Mouse (Mus musculus) MEL (cell line): ENCODE results near the gene Prph. TPM values are rescaled to one million over a fixed set of nuclear protein-coding genes. Genes with fewer than 3 reads are reported as not detected.
"Not testable (repeated sequence)": the region's sequence is repeated elsewhere in the genome, so short reads cannot be mapped to it uniquely, and the experiment has no call there.

Source experiments
- DNase-seq: peaks from one replicate; pipeline ENCODE4 v3.0.0; 2011; ENCODE audit warnings: low read depth, low spot score
- H3K27ac ChIP-seq: 2 replicates; pipeline ENCODE4 v1.5.1; 2012; ENCODE audit warnings: low read depth, mild to moderate bottlenecking, control low read depth, low read length, moderate library complexity; ENCODE audit not compliant: control insufficient read depth
- H3K27me3 ChIP-seq, 2 experiments: fragments of 150-350 bp in 1 of 2; sonication (generic) in 1 of 2; 2 replicates each; pipeline ENCODE4 v1.6.1; 2012; ENCODE audit warnings: low read length in 2 of 2, mild to moderate bottlenecking in 2 of 2, improper control_type of control experiment in 1 of 2, moderate library complexity in 1 of 2; ENCODE audit not compliant: insufficient read depth in 2 of 2, control insufficient read depth in 1 of 2
- H3K36me3 ChIP-seq, 2 experiments: 2 replicates each; pipeline ENCODE4 v1.6.1; 2012 to 2014; ENCODE audit warnings: low read length in 2 of 2, improper control_type of control experiment in 1 of 2, inconsistent platforms in 1 of 2, mild to moderate bottlenecking in 1 of 2; ENCODE audit not compliant: insufficient read depth in 2 of 2, control insufficient read depth in 1 of 2
- H3K4me1 ChIP-seq, 2 experiments: fragments of 150-350 bp in 1 of 2; sonication (generic) in 1 of 2; 2 replicates each; pipeline ENCODE4 v1.6.1; 2012; ENCODE audit warnings: low read length in 2 of 2, improper control_type of control experiment in 1 of 2, mild to moderate bottlenecking in 1 of 2; ENCODE audit not compliant: insufficient read depth in 2 of 2, control insufficient read depth in 1 of 2
- H3K4me3 ChIP-seq, 2 experiments: fragments of 150-350 bp in 1 of 2; sonication (generic) in 1 of 2; 2 replicates each; pipeline ENCODE4 v1.5.1; 2012; ENCODE audit warnings: low read depth in 2 of 2, low read length in 2 of 2, mild to moderate bottlenecking in 2 of 2, moderate library complexity in 2 of 2, control low read depth in 1 of 2, improper control_type of control experiment in 1 of 2; ENCODE audit not compliant: control insufficient read depth in 1 of 2, insufficient read depth in 1 of 2
- H3K79me2 ChIP-seq: 2 replicates; pipeline ENCODE4 v1.6.1; 2012; ENCODE audit warnings: mild to moderate bottlenecking, low read length, moderate library complexity; ENCODE audit not compliant: control insufficient read depth, poor library complexity, insufficient read depth
- H3K9ac ChIP-seq: 2 replicates; pipeline ENCODE4 v1.6.1; 2012; ENCODE audit warnings: low read depth, mild to moderate bottlenecking, control low read depth, low read length, moderate library complexity; ENCODE audit not compliant: control insufficient read depth, poor library complexity, severe bottlenecking
- H3K9me3 ChIP-seq: fragments of 150-350 bp; sonication (generic); replicated peaks from 2 replicates; pipeline ENCODE4 v1.6.1; 2012; ENCODE audit warnings: mild to moderate bottlenecking, low read length, improper control_type of control experiment, moderate library complexity; ENCODE audit not compliant: insufficient read depth
- BHLHE40 ChIP-seq: IDR thresholded peaks from 2 replicates; pipeline ENCODE4 v1.6.1; 2012; ENCODE audit warnings: low read depth, mild to moderate bottlenecking, inconsistent platforms, low read length, improper control_type of control experiment, borderline replicate concordance
- CHD1 ChIP-seq: IDR thresholded peaks from 2 replicates; pipeline ENCODE4 v1.6.1; 2012; ENCODE audit warnings: low read depth, mild to moderate bottlenecking, inconsistent platforms, low read length, improper control_type of control experiment
- CTCF ChIP-seq, 3 experiments: IDR thresholded peaks in 2 of 3; conservative IDR thresholded peaks in 1 of 3; 2 replicates each; pipeline ENCODE4 v1.5.1; 2011 to 2012; ENCODE audit warnings: low read length in 3 of 3, low read depth in 2 of 3, mild to moderate bottlenecking in 2 of 3, improper control_type of control experiment in 1 of 3, inconsistent platforms in 1 of 3, mixed read lengths in 1 of 3, moderate library complexity in 1 of 3; ENCODE audit not compliant: control insufficient read depth in 1 of 3, insufficient read depth in 1 of 3, poor library complexity in 1 of 3, severe bottlenecking in 1 of 3
- E2F4 ChIP-seq: IDR thresholded peaks from 2 replicates; pipeline ENCODE4 v1.6.1; 2011; ENCODE audit warnings: low read depth, low read length, improper control_type of control experiment, borderline replicate concordance
- EP300 ChIP-seq, 2 experiments: IDR thresholded peaks; 2 replicates each; pipeline ENCODE4 v1.6.1; 2011; ENCODE audit warnings: improper control_type of control experiment in 2 of 2, low read length in 2 of 2, low read depth in 1 of 2, mild to moderate bottlenecking in 1 of 2
- GABPA ChIP-seq: IDR thresholded peaks from 2 replicates; pipeline ENCODE4 v1.6.1; 2012; ENCODE audit warnings: low read depth, mild to moderate bottlenecking, inconsistent platforms, low read length, improper control_type of control experiment, moderate library complexity
- GATA1 ChIP-seq: IDR thresholded peaks from 2 replicates; pipeline ENCODE4 v1.6.1; 2011; ENCODE audit warnings: low read depth, low read length, improper control_type of control experiment
- HCFC1 ChIP-seq: IDR thresholded peaks from 2 replicates; pipeline ENCODE4 v1.6.1; 2012; ENCODE audit warnings: low read depth, mild to moderate bottlenecking, inconsistent platforms, low read length, improper control_type of control experiment, moderate library complexity
- JUND ChIP-seq: IDR thresholded peaks from 2 replicates; pipeline ENCODE4 v1.6.1; 2011; ENCODE audit warnings: low read depth, mild to moderate bottlenecking, improper control_type of control experiment, low read length
- MAFK ChIP-seq: IDR thresholded peaks from 2 replicates; pipeline ENCODE4 v1.6.1; 2011; ENCODE audit warnings: low read depth, mild to moderate bottlenecking, low read length, improper control_type of control experiment, borderline replicate concordance
- MAX ChIP-seq: IDR thresholded peaks from 2 replicates; pipeline ENCODE4 v1.6.1; 2011; ENCODE audit warnings: low read length, improper control_type of control experiment
- MAZ ChIP-seq: IDR thresholded peaks from 2 replicates; pipeline ENCODE4 v1.6.1; 2012; ENCODE audit warnings: low read depth, mild to moderate bottlenecking, inconsistent platforms, low read length, improper control_type of control experiment
- MYB ChIP-seq: IDR thresholded peaks from 2 replicates; pipeline ENCODE4 v1.6.1; 2011; ENCODE audit warnings: mild to moderate bottlenecking, low read depth, low read length, improper control_type of control experiment
- NELFE ChIP-seq: IDR thresholded peaks from 2 replicates; pipeline ENCODE4 v1.6.1; 2011; ENCODE audit warnings: low read depth, low read length, improper control_type of control experiment
- POLR2AphosphoS5 ChIP-seq: IDR thresholded peaks from 2 replicates; pipeline ENCODE4 v1.6.1; 2012; ENCODE audit warnings: low read depth, borderline replicate concordance, mild to moderate bottlenecking, inconsistent platforms, low read length, moderate library complexity, mixed read lengths
- RAD21 ChIP-seq: IDR thresholded peaks from 2 replicates; pipeline ENCODE4 v1.6.1; 2011; ENCODE audit warnings: mild to moderate bottlenecking, low read depth, low read length, improper control_type of control experiment
- RCOR1 ChIP-seq: IDR thresholded peaks from 2 replicates; pipeline ENCODE4 v1.6.1; 2012; ENCODE audit warnings: low read depth, mild to moderate bottlenecking, inconsistent platforms, low read length, improper control_type of control experiment
- SMC3 ChIP-seq: IDR thresholded peaks from 2 replicates; pipeline ENCODE4 v1.6.1; 2011; ENCODE audit warnings: low read depth, low read length, improper control_type of control experiment
- TAL1 ChIP-seq: IDR thresholded peaks from 2 replicates; pipeline ENCODE4 v1.6.1; 2012; ENCODE audit warnings: mild to moderate bottlenecking, inconsistent platforms, low read length, moderate library complexity, mixed read lengths
- UBTF ChIP-seq: IDR thresholded peaks from 2 replicates; pipeline ENCODE4 v1.6.1; 2012; ENCODE audit warnings: low read depth, mild to moderate bottlenecking, inconsistent platforms, low read length, improper control_type of control experiment, moderate library complexity, borderline replicate concordance; ENCODE audit not compliant: insufficient read depth
- ZC3H11A ChIP-seq: IDR thresholded peaks from 2 replicates; pipeline ENCODE4 v1.6.1; 2012; ENCODE audit warnings: low read depth, mild to moderate bottlenecking, inconsistent platforms, low read length, improper control_type of control experiment
- ZKSCAN1 ChIP-seq: IDR thresholded peaks from 2 replicates; pipeline ENCODE4 v1.6.1; 2012; ENCODE audit warnings: low read depth, mild to moderate bottlenecking, inconsistent platforms, low read length, improper control_type of control experiment, moderate library complexity
- ZNF384 ChIP-seq: IDR thresholded peaks from 2 replicates; pipeline ENCODE4 v1.6.1; 2012; ENCODE audit warnings: low read depth, mild to moderate bottlenecking, inconsistent platforms, low read length, improper control_type of control experiment
- polyA plus RNA-seq, 2 experiments: library from polyadenylated mRNA; stranded (reverse) in 1 of 2; unstranded in 1 of 2; fragments of >175 nt in 1 of 2; fragments of >200 nt in 1 of 2; gene quantifications; 2 replicates each; pipeline versions ENCODE4 v1.2.1 to v1.2.4; 2012; ENCODE audit warnings: low replicate concordance in 2 of 2, low read depth in 1 of 2; ENCODE audit not compliant: insufficient read length in 2 of 2, insufficient read depth in 1 of 2, missing spikeins in 1 of 2
- total RNA-seq: library from RNA; depleted of rRNA; stranded (reverse); fragments of 300-350 nt; gene quantifications from 2 replicates; pipeline ENCODE4 v1.2.3, GENCODE M21; 2012

Prph gene
- total and polyA plus RNA-seq, 3 experiments, result not detected

DNA sequence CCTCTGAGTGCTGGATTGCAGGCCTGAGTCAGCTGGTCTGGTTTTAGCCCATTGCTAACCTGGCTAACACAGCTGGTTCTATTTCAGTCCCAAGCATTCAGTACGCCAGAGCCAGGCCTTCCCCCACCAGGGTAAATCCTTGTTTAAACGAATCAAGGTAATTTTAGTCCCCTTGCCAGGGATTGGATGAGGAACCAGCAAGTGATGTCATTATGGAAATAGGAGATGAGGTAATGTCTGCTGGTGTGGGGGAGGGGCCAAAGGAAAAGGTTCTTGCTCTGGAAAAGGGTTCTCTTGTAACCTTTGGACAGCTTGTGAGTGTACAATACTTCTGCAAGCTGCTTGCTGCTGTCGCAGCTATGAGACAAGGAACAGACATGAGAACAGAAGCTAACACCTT is 10.1 kb upstream of the Prph start:
- H3K4me3 ChIP-seq, result no peak overlapping the region
- H3K9me3 ChIP-seq, result no peaks in the 10 kb centered on the region
- peaks cover 6 to 15% of the 10 kb centered on the region in 2 experiments; a peak in 3 of 4 replicates for H3K4me1 ChIP-seq
- TF ChIP-seq EP300 (IDR thresholded peaks at IDR 0.05; ENCODE audit: low read depth in 1 of 2, low read length in 2 of 2) (no peak), GATA1 (no peak), SMC3 (no peak), MAFK (no peak), ZKSCAN1 (no peak), MYB (no peak), UBTF (no peak), JUND (no peak), E2F4 (no peak), RAD21 (no peak)
- H3K79me2 ChIP-seq, result no peaks in the 10 kb centered on the region
- no peaks in the 10 kb centered on the region for H3K27me3 ChIP-seq
- no peak overlapping the region for H3K9ac ChIP-seq
- H3K27ac ChIP-seq, result no peak overlapping the region
- H3K36me3 ChIP-seq, result peaks cover 0 to 11% of the 10 kb centered on the region in 2 experiments; a peak in 2 of 4 replicates
- no peak for DNase-seq

DNA sequence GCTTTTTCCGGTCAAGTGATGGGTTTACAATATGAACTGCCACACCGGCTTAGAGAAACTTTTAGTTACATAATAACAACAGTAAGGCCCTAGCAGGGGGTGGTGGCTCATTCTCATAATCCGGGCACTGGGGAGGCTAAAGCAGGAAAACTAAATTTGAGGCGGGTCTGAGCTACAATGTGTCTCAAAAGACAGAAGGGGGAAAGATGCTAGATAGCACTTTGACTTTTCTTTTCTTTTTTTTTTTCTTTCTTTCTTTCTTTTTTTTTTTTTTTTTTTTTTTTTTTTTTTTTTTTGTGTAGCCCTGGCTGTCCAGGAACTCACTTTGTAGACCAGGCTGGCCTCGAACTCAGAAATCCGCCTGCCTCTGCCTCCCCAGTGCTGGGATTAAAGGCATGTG is 9.2 kb upstream of the Prph start:
- not testable (repeated sequence) for H3K36me3 ChIP-seq, H3K4me1 ChIP-seq, H3K79me2 ChIP-seq, H3K9ac ChIP-seq, H3K4me3 ChIP-seq, DNase-seq, H3K27me3 ChIP-seq, H3K9me3 ChIP-seq
- TF ChIP-seq ZNF384, result peak; percentile 11; the same call in 1 of the 2 replicates
- TF ChIP-seq, all 39 proteins: peak for 1; not testable (repeated sequence) for 38
- H3K27ac ChIP-seq, result not testable (repeated sequence)

DNA sequence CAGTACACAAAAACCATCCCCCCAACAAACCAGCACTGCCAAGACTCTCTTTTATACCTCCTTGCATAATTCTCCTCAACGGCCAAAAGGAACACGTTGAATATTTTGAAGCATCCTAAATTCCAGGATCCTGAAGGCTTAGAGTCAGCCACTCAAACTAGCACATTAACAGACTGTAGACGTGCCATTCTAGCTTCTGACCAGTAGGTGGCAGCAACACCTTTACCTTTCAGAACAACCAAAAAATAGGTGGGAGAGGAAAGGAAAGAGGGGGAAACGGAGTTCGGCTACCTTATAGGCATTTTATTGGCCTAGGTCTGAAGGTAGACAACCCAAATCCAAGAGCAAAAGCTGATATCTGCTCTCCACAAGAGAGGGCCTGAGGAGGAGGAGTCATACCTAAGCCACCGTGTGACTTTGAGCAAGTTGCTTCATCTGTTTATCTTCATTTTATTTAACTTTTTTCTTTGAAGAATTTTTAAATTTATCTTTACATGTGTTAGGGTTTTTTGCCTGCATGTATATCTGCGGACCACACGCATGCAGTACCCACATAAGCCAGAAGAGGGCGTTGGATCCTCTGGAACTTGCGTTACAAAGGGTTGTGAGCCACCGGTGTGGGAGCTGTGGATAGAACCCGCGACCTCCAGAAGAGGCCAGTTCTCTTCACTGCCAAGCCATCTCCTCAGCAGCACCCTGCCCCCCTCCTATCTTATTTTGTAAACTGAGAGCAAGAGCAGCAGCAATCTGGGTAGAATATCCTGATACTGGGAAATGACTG is 5.3 kb upstream of the Prph start:
- Histone ChIP-seq H3K27me3 (peaks cover 0 to 5% of the 10 kb centered on the region in 2 experiments; a peak in 2 of 4 replicates), H3K27ac (peak overlapping the region; percentile 17; the same call in 1 of the 2 replicates), H3K9me3 (no peaks in the 10 kb centered on the region)
- TF ChIP-seq POLR2AphosphoS5, result no peak
- TF ChIP-seq E2F4, result no peak
- no peak for TF ChIP-seq CHD1
- no peak for TF ChIP-seq GATA1
- peak; percentile 60 for TF ChIP-seq ZNF384
- no peak; the same call in 1 of the 2 replicates for TF ChIP-seq BHLHE40
- TF ChIP-seq RCOR1, result no peak
- peak; percentile 66 for TF ChIP-seq ZC3H11A
- TF ChIP-seq MAZ, result peak; percentile 43; the same call in 1 of the 2 replicates
- TF ChIP-seq MAX, result 0 out of 2 replicates have a peak, but pooled peaks have one; percentile 10
- peak; percentile 75 to 94 (median 85) for TF ChIP-seq CTCF (IDR thresholded peaks at IDR 0.05 in 2 of 3, conservative IDR thresholded peaks at IDR 0.05 in 1 of 3; ENCODE audit: control insufficient read depth in 1 of 3, insufficient read depth in 1 of 3, low read depth in 2 of 3, low read length in 3 of 3, poor library complexity in 1 of 3, severe bottlenecking in 1 of 3)
- TF ChIP-seq MAFK, result no peak
- TF ChIP-seq GABPA, result no peak
- no peak for TF ChIP-seq NELFE
- no peak for TF ChIP-seq HCFC1
- TF ChIP-seq ZKSCAN1, result no peak
- TF ChIP-seq TAL1, result no peak

More for the DNA sequence above, 5.3 kb upstream of the Prph start:
- Histone ChIP-seq H3K4me3 (peak overlapping the region; percentile 21 to 40; a peak in 3 of 4 replicates), H3K79me2 (no peaks in the 10 kb centered on the region), H3K4me1 (peaks cover 2% of the 10 kb centered on the region in 2 experiments; a peak in 2 of 4 replicates), H3K9ac (peak overlapping the region; percentile 52), H3K36me3 (peaks cover 0 to 3% of the 10 kb centered on the region in 2 experiments; a peak in 1 of 4 replicates)
- DNase-seq, result peak; percentile 85
